Mouse (Mus musculus): Measurements from ENCODE around the gene Zfp273. TPM values are rescaled to one million over a fixed set of nuclear protein-coding genes. Genes with fewer than 3 reads are reported as not detected.
"Not testable (repeated sequence)": the region's sequence is repeated elsewhere in the genome, so short reads cannot be mapped to it uniquely, and the experiment has no call there.

Zfp273 gene
- polyA plus RNA-seq, 1 experiment from 2014 or later: 10.6 TPM

DNA sequence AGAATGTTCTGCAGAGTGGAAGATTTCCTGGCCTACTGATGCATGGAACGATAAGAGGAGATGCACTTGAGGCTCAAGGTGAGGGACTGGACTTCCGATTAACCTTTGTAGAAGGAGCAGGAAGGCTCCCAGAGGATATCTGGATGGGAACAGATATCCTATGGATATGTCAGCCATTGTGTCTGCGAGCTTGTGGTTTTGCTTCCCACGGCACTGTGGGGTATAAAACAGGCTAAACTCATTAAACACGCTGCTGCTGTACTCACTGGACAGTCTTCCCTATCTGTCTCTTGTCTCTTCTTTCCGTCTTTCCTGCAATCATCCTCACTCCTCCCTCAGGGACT, 30.2 kb downstream of the Zfp273 start:
- no peaks in the 10 kb centered on the region for H3K27me3 ChIP-seq
- H3K9me3 ChIP-seq (replicated peaks): no peaks in the 10 kb centered on the region
- no peaks in the 10 kb centered on the region for H3K36me3 ChIP-seq
- H3K9ac ChIP-seq: no peak overlapping the region
- no peak overlapping the region for H3K27ac ChIP-seq
- 0 out of 2 replicates have a peak, but pooled peaks cover 4% of the 10 kb centered on the region for H3K4me1 ChIP-seq
- H3K4me2 ChIP-seq (replicated peaks): peak overlapping the region; percentile 70
- WGBS: 41% methylated on average over 6 of the region's 6 CpGs
- H3K4me3 ChIP-seq: peak overlapping the region; percentile 42
- ATAC-seq (ENCODE audit: low FRiP score): peak; percentile 26; the same call in 1 of the 2 replicates

DNA sequence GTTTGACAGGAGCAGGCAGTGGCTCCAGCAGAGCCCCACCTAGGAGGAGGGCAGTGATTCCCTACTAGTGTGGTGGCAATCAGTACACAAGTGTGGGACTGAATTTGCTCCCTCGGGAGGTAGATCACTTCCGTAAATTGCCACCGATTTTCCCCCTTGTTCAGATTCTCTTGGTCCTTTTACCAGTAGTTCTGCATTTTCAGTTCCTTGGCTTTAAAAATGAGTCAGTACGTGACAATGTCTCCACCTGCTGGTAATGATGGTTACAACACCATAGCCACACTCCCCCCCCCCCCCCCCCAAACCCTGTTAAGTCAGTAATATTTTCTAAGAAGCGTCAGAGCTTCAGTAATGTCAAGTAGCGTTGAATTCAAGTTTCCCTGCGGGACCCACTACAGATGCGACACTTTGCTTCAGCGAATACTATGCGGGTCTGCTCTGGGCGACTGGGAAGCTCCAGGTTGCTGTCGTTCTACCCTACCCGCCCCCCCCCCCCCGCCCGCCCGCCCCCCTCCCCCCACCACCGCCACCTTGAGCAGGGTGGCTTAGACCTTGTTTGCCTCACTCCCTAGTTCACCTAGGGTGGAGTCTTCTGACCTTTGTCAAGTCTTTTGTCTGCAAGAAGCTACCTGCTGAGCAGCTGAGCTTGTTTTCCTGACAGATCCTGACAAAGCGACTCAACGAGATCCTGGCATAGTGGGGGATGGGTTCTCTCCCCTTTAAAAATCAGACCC, 30.7 kb downstream of the Zfp273 start:
- H3K4me3 ChIP-seq: peak overlapping the region; percentile 42
- peak overlapping the region; percentile 51 for H3K9ac ChIP-seq
- H3K9me3 ChIP-seq (replicated peaks): no peaks in the 10 kb centered on the region
- WGBS: under 1% methylated on average over 14 of the region's 19 CpGs
- 0 out of 2 replicates have a peak, but pooled peaks cover 4% of the 10 kb centered on the region for H3K4me1 ChIP-seq
- H3K4me2 ChIP-seq (replicated peaks): peak overlapping the region; percentile 70
- peak; percentile 75 for ATAC-seq (ENCODE audit: low FRiP score)
- H3K27me3 ChIP-seq: no peaks in the 10 kb centered on the region
- no peak overlapping the region for H3K27ac ChIP-seq
- H3K36me3 ChIP-seq: no peaks in the 10 kb centered on the region

DNA sequence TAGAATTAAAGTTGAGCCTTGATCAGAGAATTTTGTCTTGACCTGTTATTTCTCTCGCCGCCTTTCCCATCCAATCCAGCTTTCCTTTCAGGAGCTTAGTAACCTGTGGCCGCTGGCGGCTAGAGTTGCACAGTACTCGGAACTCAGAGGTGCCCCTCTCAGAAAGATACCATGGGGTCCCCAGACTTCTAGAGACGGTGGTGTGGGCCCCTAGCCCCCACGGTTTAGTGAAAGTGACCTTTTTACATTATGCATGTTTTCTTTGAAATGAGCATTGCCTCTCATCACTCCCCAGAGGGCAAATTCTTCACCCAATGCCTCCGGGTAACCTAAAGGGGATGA, 31.3 kb downstream of the Zfp273 start:
- Histone ChIP-seq H3K9ac (peak overlapping the region; percentile 51; the same call in 1 of the 2 replicates), H3K4me3 (peak overlapping the region; percentile 42), H3K27ac (no peak overlapping the region), H3K4me1 (0 out of 2 replicates have a peak, but pooled peaks cover 4% of the 10 kb centered on the region), H3K9me3 (replicated peaks) (no peaks in the 10 kb centered on the region), H3K27me3 (no peaks in the 10 kb centered on the region), H3K36me3 (no peaks in the 10 kb centered on the region), H3K4me2 (replicated peaks) (peak overlapping the region; percentile 70)
- 16% methylated on average over 8 of the region's 8 CpGs for WGBS
- peak; percentile 61; the same call in 1 of the 2 replicates for ATAC-seq (ENCODE audit: low FRiP score)

DNA sequence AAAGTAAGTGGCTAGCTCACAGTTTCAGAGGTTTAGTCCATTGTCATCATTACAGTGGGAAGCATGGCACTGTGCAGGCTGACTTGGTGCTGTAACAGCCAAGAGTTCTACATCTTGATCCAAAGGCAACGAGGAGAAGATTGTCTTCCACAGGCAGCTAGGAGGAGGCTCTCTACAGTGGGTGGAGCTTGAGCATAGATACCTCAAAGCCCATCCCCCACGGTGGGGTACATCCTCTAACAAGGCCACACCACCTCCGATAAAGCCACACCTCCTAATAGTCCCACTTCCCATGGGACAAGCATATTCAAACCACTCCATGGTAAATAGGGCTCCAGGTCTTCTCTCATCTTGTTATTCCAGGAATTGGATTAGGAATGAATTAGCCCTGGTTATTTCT, 36.8 kb downstream of the Zfp273 start:
- 93% methylated on average over 3 of the region's 3 CpGs for WGBS
- H3K4me1 ChIP-seq: no peaks in the 10 kb centered on the region
- H3K9ac ChIP-seq: no peak overlapping the region
- no peaks in the 10 kb centered on the region for H3K9me3 ChIP-seq (replicated peaks)
- H3K27me3 ChIP-seq: no peaks in the 10 kb centered on the region
- ATAC-seq (ENCODE audit: low FRiP score): no peak
- H3K36me3 ChIP-seq: no peaks in the 10 kb centered on the region
- H3K4me2 ChIP-seq (replicated peaks): no peak overlapping the region
- no peak overlapping the region for H3K27ac ChIP-seq
- H3K4me3 ChIP-seq: no peak overlapping the region

DNA sequence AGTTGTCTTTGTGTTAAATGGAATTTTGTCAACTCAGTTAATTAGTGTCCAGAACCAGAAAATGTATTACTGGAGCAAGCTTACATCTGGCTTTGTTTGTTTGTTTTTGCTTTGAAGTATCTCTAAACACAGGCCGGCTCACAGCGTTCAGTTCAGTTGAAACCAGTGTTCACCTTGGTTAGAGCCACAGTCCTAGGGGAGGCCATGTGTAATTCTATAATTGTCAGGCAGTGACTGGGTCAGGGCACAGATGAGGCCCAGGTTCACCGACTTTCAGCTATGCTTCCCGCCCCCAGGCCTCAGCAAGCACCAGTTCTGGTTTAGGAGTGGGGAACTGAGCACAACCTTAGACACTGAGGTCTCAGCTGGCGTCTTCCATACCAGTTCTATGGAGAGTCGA, 39.6 kb downstream of the Zfp273 start:
- Histone ChIP-seq H3K27ac (no peak overlapping the region), H3K27me3 (no peaks in the 10 kb centered on the region), H3K4me3 (no peak overlapping the region), H3K4me2 (replicated peaks) (no peak overlapping the region), H3K36me3 (no peaks in the 10 kb centered on the region), H3K4me1 (no peaks in the 10 kb centered on the region), H3K9ac (no peak overlapping the region), H3K9me3 (replicated peaks) (no peaks in the 10 kb centered on the region)
- no peak for ATAC-seq (ENCODE audit: low FRiP score)
- WGBS: 86% methylated on average over 6 of the region's 6 CpGs

DNA sequence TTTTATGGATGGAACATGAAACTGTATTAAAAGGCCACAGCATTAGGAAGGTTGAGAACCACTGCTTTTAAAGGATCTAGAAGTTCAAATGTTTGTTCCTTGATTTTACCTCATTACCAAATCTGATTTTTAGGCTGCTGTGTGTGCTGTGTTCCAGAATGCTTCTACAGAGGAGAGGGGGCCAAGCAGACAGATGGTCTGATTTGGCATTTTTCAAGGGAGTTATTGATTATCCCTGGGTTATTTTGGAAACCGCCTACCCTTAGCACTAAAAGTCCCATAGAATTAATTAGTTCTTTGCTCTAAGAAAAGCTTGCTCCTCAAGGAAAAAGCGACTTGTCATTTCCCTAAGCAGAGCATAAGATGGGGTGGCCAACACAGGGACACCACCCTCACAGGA, 40.4 kb downstream of the Zfp273 start:
- ATAC-seq (ENCODE audit: low FRiP score): no peak
- no peak overlapping the region for H3K27ac ChIP-seq
- no peak overlapping the region for H3K4me3 ChIP-seq
- H3K4me2 ChIP-seq (replicated peaks): no peak overlapping the region
- 89% methylated on average over 2 of the region's 2 CpGs for WGBS
- H3K4me1 ChIP-seq: no peaks in the 10 kb centered on the region
- no peaks in the 10 kb centered on the region for H3K36me3 ChIP-seq
- H3K27me3 ChIP-seq: no peaks in the 10 kb centered on the region
- no peaks in the 10 kb centered on the region for H3K9me3 ChIP-seq (replicated peaks)
- no peak overlapping the region for H3K9ac ChIP-seq

DNA sequence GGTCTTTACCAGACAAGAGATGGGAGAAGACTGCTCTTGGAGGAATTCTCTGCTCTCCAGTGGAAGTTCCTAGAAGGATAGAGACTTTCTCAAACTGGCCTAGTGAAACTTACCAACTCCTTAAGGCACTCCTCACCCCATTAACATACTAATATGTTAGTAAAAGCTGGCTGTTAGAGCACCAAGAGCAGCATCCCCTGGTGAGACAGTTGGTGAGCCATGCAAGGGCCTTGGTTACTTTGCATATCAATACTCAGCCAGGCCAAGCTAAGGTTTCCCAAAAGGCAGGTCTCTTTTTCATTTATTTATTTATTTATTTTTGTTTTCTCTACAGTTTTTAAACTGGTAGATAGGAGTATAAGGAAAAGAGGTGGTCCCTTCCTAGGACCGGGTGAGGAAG, 43.8 kb downstream of the Zfp273 start:
- ATAC-seq (ENCODE audit: low FRiP score): no peak
- H3K27me3 ChIP-seq: no peaks in the 10 kb centered on the region
- WGBS: 12% methylated on average over 1 of the region's 1 CpGs
- H3K27ac ChIP-seq: no peak overlapping the region
- no peaks in the 10 kb centered on the region for H3K36me3 ChIP-seq
- no peaks in the 10 kb centered on the region for H3K4me1 ChIP-seq
- no peak overlapping the region for H3K4me2 ChIP-seq (replicated peaks)
- no peaks in the 10 kb centered on the region for H3K9me3 ChIP-seq (replicated peaks)
- H3K9ac ChIP-seq: no peak overlapping the region
- H3K4me3 ChIP-seq: no peak overlapping the region

DNA sequence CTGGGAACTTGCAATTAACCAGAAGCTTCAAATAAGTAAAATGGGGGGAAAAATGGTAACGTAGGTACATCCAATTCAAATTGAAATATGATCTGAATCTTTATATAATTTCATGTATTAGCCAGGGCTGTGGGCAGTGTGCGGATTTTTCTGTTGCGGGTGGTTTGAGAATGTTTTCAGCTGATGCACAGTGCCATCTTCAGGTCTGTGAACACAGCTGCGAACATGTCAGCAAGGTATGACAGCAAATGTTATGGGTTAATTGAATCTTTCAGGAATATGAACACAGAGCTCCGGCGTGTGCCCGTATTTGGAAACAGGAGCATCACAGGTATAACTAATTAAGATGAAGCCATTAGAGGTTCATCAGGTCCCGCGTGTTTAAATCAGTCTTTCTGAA, 49.0 kb downstream of the Zfp273 start:
- no peak overlapping the region for H3K9ac ChIP-seq
- H3K4me2 ChIP-seq (replicated peaks): no peak overlapping the region
- no peaks in the 10 kb centered on the region for H3K4me1 ChIP-seq
- H3K9me3 ChIP-seq (replicated peaks): no peaks in the 10 kb centered on the region
- no peak overlapping the region for H3K27ac ChIP-seq
- no peak for ATAC-seq (ENCODE audit: low FRiP score)
- H3K27me3 ChIP-seq: no peaks in the 10 kb centered on the region
- no peak overlapping the region for H3K4me3 ChIP-seq
- H3K36me3 ChIP-seq: no peaks in the 10 kb centered on the region
- WGBS: 85% methylated on average over 9 of the region's 9 CpGs

DNA sequence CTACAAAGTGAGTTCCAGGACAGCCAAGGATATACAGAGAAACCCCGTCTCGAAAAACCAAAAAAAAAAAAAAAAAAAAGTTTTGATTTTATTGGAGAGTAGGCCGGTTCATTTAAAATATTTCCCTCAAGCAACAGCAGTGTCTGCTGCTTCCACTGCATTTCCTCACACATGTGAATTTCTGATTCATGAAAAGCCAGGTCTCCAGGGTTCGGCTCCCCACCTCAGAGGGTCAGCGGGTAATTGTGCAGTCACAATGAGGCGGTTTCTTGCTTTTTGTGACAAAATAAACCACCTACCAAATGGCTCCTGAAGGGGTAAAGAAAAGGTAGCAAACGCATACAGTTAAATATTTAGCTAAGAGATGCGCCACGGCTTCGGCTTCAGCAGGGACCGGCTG, 49.5 kb downstream of the Zfp273 start, which contains the start of gene BC048507:
Gene BC048507 (plus strand): TSS at position 301 of the 400 bp plus-strand sequence.
- no peak for ATAC-seq (ENCODE audit: low FRiP score)
- no peak within 1 kb of the TSS for H3K4me3 ChIP-seq
- no peak within 1 kb of the TSS for H3K9ac ChIP-seq
- no peaks in the 10 kb centered on the region for H3K36me3 ChIP-seq
- H3K4me1 ChIP-seq: no peaks in the 10 kb centered on the region
- H3K27ac ChIP-seq: no peak within 1 kb of the TSS
- H3K9me3 ChIP-seq (replicated peaks): no peaks in the 10 kb centered on the region; the same call in 1 of the 2 replicates
- no peaks in the 10 kb centered on the region for H3K27me3 ChIP-seq
- 86% methylated on average over 11 of the region's 11 CpGs for WGBS
- no peak within 1 kb of the TSS for H3K4me2 ChIP-seq (replicated peaks)

DNA sequence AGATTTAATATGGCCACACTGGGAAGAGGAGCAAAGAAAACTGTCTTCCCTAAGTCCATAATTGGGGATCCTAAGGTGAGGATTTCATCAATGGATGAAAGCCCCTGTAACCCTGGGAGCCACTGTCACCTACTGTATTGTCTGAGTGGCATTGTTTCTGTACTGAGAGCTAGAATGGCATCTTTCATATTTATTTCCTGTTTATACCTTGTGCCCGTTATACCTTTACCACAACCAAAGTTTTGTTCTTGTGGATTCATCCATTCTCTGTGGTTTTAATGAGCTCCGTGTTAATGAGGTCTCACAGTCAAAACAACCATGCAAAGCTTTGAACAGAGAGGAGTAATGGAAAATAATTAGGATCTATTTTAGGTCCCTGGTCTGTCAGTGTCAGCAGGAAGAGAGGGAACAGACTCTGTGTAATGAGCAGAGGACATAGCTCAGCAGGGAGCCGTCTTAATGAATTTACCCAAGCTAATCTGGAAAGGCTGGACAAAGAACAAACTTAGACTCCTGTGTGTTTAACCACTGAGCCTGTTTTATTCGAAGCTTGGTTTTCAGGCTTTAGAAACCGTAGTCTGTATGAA, 51.3 kb downstream of the Zfp273 start:
- no peak overlapping the region for H3K4me3 ChIP-seq
- no peak for ATAC-seq (ENCODE audit: low FRiP score)

DNA sequence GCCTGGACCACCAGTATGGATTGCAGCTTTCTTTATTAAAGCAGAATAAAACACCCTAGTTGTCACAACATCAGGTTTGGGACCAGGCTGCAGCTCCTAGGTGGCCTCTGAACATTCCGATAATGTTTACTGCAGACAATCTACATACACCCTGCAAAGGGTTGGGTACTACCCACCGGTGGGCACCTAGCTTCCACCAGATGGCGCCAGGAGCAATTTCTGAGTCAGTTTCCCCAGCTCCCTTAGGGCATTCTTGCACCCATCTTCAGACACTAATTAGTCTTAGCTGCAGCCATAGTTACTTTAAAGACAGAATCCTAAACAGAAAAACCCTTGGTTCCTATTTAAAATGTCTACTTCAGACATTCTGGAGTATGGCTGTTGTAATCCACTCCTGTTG, 54.4 kb downstream of the Zfp273 start:
- H3K27me3 ChIP-seq: no peaks in the 10 kb centered on the region
- H3K4me3 ChIP-seq: no peak overlapping the region
- WGBS: 35% methylated on average over 3 of the region's 3 CpGs
- H3K9me3 ChIP-seq (replicated peaks): no peaks in the 10 kb centered on the region; the same call in 1 of the 2 replicates
- H3K4me1 ChIP-seq: no peaks in the 10 kb centered on the region
- H3K36me3 ChIP-seq: no peaks in the 10 kb centered on the region
- H3K27ac ChIP-seq: no peak overlapping the region
- no peak for ATAC-seq (ENCODE audit: low FRiP score)
- no peak overlapping the region for H3K4me2 ChIP-seq (replicated peaks)
- H3K9ac ChIP-seq: no peak overlapping the region

More for the DNA sequence above, 51.3 kb downstream of the Zfp273 start:
- Histone ChIP-seq H3K27ac (no peak overlapping the region), H3K36me3 (no peaks in the 10 kb centered on the region), H3K4me1 (no peaks in the 10 kb centered on the region), H3K27me3 (no peaks in the 10 kb centered on the region), H3K9ac (no peak overlapping the region), H3K4me2 (replicated peaks) (no peak overlapping the region), H3K9me3 (replicated peaks) (no peaks in the 10 kb centered on the region; the same call in 1 of the 2 replicates)
- WGBS: 64% methylated on average over 5 of the region's 5 CpGs

DNA sequence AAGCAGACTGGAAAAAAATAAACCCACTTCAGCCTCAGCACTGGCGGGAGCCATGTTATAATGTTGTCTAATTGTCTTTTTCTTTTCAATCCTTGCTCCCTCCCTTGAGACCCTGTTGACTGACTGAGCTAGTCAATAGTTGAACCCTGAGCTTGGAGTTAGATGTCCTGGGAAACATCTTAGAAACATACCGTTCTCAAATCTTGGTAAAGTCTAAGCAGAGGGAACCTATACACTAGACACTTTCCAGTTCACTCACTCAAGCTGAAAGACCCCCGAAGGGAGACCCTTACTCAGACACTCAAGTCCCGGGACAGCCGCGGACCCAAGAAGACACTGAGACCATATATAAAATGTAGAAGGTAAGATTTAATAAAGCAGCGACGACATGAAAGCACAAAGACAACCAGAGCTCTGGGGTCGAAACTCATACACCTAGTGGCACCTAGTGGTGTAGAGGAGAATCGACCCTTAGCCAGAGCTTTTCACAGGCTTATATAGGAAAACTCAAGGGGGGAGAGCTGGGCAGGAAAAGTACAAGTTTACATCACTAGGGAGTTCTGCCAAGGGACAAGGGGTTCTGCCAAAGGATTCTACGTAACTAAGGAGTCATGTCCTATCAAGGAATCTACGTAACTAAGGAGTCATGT, 62.6 kb downstream of the Zfp273 start:
- H3K36me3 ChIP-seq; H3K4me1 ChIP-seq; H3K4me3 ChIP-seq; H3K27me3 ChIP-seq; H3K9ac ChIP-seq; H3K4me2 ChIP-seq (replicated peaks); ATAC-seq (ENCODE audit: low FRiP score); H3K27ac ChIP-seq; H3K9me3 ChIP-seq (replicated peaks): not testable (repeated sequence)
- WGBS: 41% methylated on average over 8 of the region's 12 CpGs
